Mouse (Mus musculus): ENCODE data around the gene Hddc3. TPM values are rescaled to one million over a fixed set of nuclear protein-coding genes. Genes with fewer than 3 reads are reported as not detected.

Hddc3 gene
- total and polyA plus RNA-seq, 3 experiments, result 2.6 to 12.6 (median 5.5) TPM

DNA sequence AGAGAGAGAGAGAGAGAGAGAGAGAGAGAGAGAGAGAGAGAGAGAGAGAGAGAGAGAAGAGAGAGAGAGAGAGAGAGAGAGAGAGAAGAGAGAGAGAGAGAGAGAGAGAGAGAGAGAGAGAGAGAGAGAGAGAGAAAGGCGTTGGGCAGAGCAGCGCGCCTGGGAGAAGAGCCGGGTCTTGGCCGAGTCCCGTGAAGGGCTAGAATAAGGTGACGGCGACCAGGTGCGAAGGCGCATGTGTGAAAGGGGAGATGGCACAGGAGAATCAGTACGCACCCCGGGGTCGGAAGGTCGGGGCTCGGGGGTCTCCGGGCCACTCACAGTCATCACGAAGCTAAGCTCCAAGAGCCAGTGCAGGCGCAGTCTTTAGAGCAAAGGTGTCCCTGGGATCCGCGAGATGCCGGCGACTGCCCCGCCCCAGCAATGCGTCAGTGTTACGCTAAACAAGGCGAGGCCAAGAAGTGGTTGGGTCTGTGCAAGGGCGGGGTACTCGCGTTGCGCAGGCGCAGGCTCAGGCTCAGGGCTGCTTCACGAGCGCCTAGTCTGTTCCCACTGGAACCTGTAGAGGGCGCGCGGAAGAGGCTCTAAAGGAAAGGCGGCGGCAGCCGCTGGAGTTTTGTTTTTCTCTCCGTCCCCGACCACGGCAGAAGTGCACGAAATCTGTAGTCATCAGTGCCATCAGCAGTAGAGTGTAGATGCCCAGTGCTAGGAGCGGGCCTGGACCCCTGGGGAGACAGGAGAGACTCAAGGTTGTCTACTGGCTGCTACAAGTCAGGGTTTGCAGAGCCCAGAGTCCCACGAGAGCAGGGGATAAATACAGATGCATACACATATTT, 2.9 kb upstream of the Hddc3 start (continued):
- TF ChIP-seq ELF1 (IDR thresholded peaks at IDR 0.05; ENCODE audit: low read depth, low read length), result no peak
- no peak for TF ChIP-seq POLR2AphosphoS2 (IDR thresholded peaks at IDR 0.05; ENCODE audit: low read depth, low read length)
- no peak for TF ChIP-seq EP300 (IDR thresholded peaks at IDR 0.05; ENCODE audit: low read length)
- 0 out of 2 replicates have a peak, but pooled peaks have one; percentile 8 for TF ChIP-seq MYC (IDR thresholded peaks at IDR 0.05; ENCODE audit: low read depth, low read length)
- no peak for TF ChIP-seq MAFK (IDR thresholded peaks at IDR 0.05; ENCODE audit: insufficient replicate concordance, low read length)
- no peak for TF ChIP-seq SIN3A (IDR thresholded peaks at IDR 0.05; ENCODE audit: low read length)
- TF ChIP-seq RCOR1 (conservative IDR thresholded peaks at IDR 0.05; ENCODE audit: low read depth, low read length), result no peak
- TF ChIP-seq HCFC1 (IDR thresholded peaks at IDR 0.05; ENCODE audit: low read depth, low read length), result no peak
- no peak for TF ChIP-seq CHD1 (IDR thresholded peaks at IDR 0.05; ENCODE audit: low read depth, low read length)
- peak; percentile 65 for TF ChIP-seq MXI1 (IDR thresholded peaks at IDR 0.05; ENCODE audit: low read depth, low read length)
- no peak for TF ChIP-seq BHLHE40 (IDR thresholded peaks at IDR 0.05; ENCODE audit: low read depth, low read length)
- TF ChIP-seq JUND (conservative IDR thresholded peaks at IDR 0.05; ENCODE audit: low read depth, low read length), result no peak
- no peak for TF ChIP-seq GABPA (IDR thresholded peaks at IDR 0.05; ENCODE audit: insufficient replicate concordance, low read depth, low read length)
- TF ChIP-seq MAZ (IDR thresholded peaks at IDR 0.05; ENCODE audit: low read depth, low read length), result no peak
- no peak for TF ChIP-seq JUN (IDR thresholded peaks at IDR 0.05; ENCODE audit: insufficient read depth, low read depth, low read length)
- no peak for TF ChIP-seq E2F4 (IDR thresholded peaks at IDR 0.05; ENCODE audit: insufficient replicate concordance, low read depth, low read length)
- TF ChIP-seq POLR2A (IDR thresholded peaks at IDR 0.05; ENCODE audit: low read depth, low read length), result peak; percentile 79

- in situ Hi-C loops (cut with MboI; ENCODE audit: low pct_ligation_motif_present, low pct_unique_long_range_greater_than_20kb, low sequenced_read_pairs), result loop anchor here (5.0 kb wide), 1 partner anchor 37 kb away; no protein-coding TSS in a partner anchor
- Histone ChIP-seq H3K9me3 (replicated peaks; ENCODE audit: low read length) (peaks cover 5% of the 10 kb centered on the region), H3K9ac (ENCODE audit: insufficient read depth, low read depth) (peak within 1 kb of the TSS; percentile 67), H3K27me3 (replicated peaks) (peaks cover 15% of the 10 kb centered on the region), H3K4me1 (ENCODE audit: control insufficient read depth in 1 of 2, insufficient read depth in 2 of 2) (peaks cover 16 to 45% of the 10 kb centered on the region in 2 experiments), H3K79me2 (replicated peaks; ENCODE audit: control insufficient read depth, extremely low read depth, insufficient read depth, poor library complexity, severe bottlenecking) (no peaks in the 10 kb centered on the region), H3K36me3 (replicated peaks in 1 of 2; ENCODE audit: control insufficient read depth in 1 of 2, insufficient read depth in 1 of 2, low read length in 1 of 2) (peaks cover 15 to 32% of the 10 kb centered on the region in 2 experiments), H3K4me3 (replicated peaks in 1 of 3; ENCODE audit: low read depth in 2 of 3, low read length in 2 of 3, poor library complexity in 1 of 3) (peak within 1 kb of the TSS; percentile 63 to 87 (median 67)), H3K27ac (ENCODE audit: insufficient read depth, low read depth) (peak within 1 kb of the TSS; percentile 82), H3K4me2 (ENCODE audit: insufficient read depth, low read depth, poor library complexity, severe bottlenecking) (peak within 1 kb of the TSS; percentile 88)
- TF ChIP-seq IRF4 (IDR thresholded peaks at IDR 0.05; ENCODE audit: low read depth, low read length) (peak; percentile 51; the same call in 1 of the 2 replicates), MAZ (IDR thresholded peaks at IDR 0.05; ENCODE audit: low read depth, low read length) (0 out of 2 replicates have a peak, but pooled peaks have one; percentile 31), HCFC1 (IDR thresholded peaks at IDR 0.05; ENCODE audit: low read depth, low read length) (peak; percentile 44), CTCF (conservative IDR thresholded peaks at IDR 0.05 in 1 of 2, IDR thresholded peaks at IDR 0.05 in 1 of 2; ENCODE audit: low read depth in 2 of 2, low read length in 2 of 2) (peak; percentile 12 to 92; a peak in 3 of 4 replicates), SIN3A (IDR thresholded peaks at IDR 0.05; ENCODE audit: low read length) (peak; percentile 55), EP300 (IDR thresholded peaks at IDR 0.05; ENCODE audit: low read length) (no peak), ELF1 (IDR thresholded peaks at IDR 0.05; ENCODE audit: low read depth, low read length) (0 out of 2 replicates have a peak, but pooled peaks have one; percentile 7), MXI1 (IDR thresholded peaks at IDR 0.05; ENCODE audit: low read depth, low read length) (no peak), RAD21 (IDR thresholded peaks at IDR 0.05; ENCODE audit: low read depth, low read length) (peak; percentile 78), SMC3 (IDR thresholded peaks at IDR 0.05; ENCODE audit: low read depth, low read length) (peak; percentile 83), ZC3H11A (IDR thresholded peaks at IDR 0.05; ENCODE audit: low read depth, low read length) (peak; percentile 18; the same call in 1 of the 2 replicates), ZNF384 (IDR thresholded peaks at IDR 0.05; ENCODE audit: low read depth, low read length) (peak; percentile 76), NELFE (IDR thresholded peaks at IDR 0.05; ENCODE audit: low read depth, low read length) (peak; percentile 40; the same call in 1 of the 2 replicates), CHD1 (IDR thresholded peaks at IDR 0.05; ENCODE audit: low read depth, low read length) (0 out of 2 replicates have a peak, but pooled peaks have one; percentile 42), CHD2 (IDR thresholded peaks at IDR 0.05; ENCODE audit: low read length) (no peak)
- dilution Hi-C loops (cut with MboI; ENCODE audit: extremely low pct_ligation_motif_present, extremely low pct_unique_long_range_greater_than_20kb, low sequenced_read_pairs), result no loop called here
- DNase-seq (ENCODE audit: extremely low read depth), result peak; percentile 82
Observed at GRCm38 (mm10) chr7:80340793-80341192, 2.1 kb upstream of the Hddc3 start, which contains the start of gene Unc45a. TSS of gene Unc45a (minus strand) at chr7:80341005.
